Mouse (Mus musculus): ENCODE data around the gene Foxa1.

GRCm38 (mm10) chr12:57538588-57539550 lies 7.8 kb downstream of the Foxa1 start:
- TF ChIP-seq POLR2A (IDR thresholded peaks at IDR 0.05; ENCODE audit: extremely low read depth, insufficient read depth, low read length), result no peak
- TF ChIP-seq CTCF (IDR thresholded peaks at IDR 0.05; ENCODE audit: extremely low read depth, insufficient read depth, low read length), result no peak

Data from cortical plate, adult 2 months (tissue).